Mouse (Mus musculus): ENCODE data around the gene Dbndd2. TPM values are rescaled to one million over a fixed set of nuclear protein-coding genes. Genes with fewer than 3 reads are reported as not detected.
A peak's percentile ranks its signal among the peaks of the same experiment; 100 is the strongest.

Gene Dbndd2
- total RNA-seq (2021) = 10 to 100 TPM; 22.8 to 24.5 TPM
- long read RNA-seq, experiment 1, transcript Dbndd2-202 (4 exons, 1,658 nt) = major isoform, 20 of 25 reads
- long read RNA-seq, experiment 1, partial matches to known transcripts = 0 of 25 reads
- long read RNA-seq, experiment 1, other reads (novel, unspliced or antisense) = 2 of 25 reads
- long read RNA-seq, experiment 2, transcript Dbndd2-202 (4 exons, 1,658 nt) = major isoform, 20 of 22 reads
- long read RNA-seq, experiment 2, partial matches to known transcripts = 0 of 22 reads
- long read RNA-seq, experiment 2, other reads (novel, unspliced or antisense) = 0 of 22 reads

GRCm38 (mm10) chr2:164485681-164486257 is at the start of gene Dbndd2:
TSS of gene Dbndd2 (plus strand) at chr2:164486106.
- DNase-seq (ENCODE audit: low spot score) = peak; percentile 31

DNA sequence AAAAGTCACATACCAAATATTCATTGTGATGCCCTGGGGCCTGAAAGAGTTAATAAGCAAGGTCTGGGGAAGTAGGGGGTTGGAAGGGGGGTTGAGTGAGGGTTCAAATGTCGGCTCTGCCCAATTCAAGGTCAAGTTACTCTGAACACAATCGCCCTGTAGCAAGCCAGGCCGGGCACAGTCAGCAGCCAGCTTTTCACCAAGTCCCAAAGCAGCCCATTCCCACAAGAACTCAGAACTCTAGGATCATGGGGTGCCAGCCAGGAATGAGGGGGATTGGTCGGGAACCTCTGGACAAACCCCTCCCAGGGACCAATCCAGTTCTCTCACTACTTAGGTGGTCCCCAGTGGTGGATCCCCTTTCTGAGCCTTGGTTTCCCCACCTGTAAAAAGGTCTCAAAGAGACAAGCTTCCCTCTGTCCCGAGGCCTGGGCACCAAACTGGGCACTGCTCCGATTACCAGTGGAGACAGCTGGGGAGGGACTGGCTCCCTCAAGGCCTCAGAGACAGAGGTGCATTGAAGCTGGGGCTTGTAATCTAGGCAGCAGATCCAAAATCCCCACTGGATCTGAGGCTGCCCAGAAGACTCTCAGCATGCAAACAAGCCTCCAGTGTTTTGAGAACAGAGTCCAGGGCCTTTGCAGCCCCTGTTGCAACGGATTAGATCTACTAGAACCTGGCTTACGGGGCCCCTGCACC is 49.5 kb upstream of the Dbndd2 start:
- no peak for DNase-seq (ENCODE audit: low spot score)

GRCm38 (mm10) chr2:164436961-164437360 is 48.9 kb upstream of the Dbndd2 start:
- peak; percentile 85 for DNase-seq (ENCODE audit: low spot score)

DNA sequence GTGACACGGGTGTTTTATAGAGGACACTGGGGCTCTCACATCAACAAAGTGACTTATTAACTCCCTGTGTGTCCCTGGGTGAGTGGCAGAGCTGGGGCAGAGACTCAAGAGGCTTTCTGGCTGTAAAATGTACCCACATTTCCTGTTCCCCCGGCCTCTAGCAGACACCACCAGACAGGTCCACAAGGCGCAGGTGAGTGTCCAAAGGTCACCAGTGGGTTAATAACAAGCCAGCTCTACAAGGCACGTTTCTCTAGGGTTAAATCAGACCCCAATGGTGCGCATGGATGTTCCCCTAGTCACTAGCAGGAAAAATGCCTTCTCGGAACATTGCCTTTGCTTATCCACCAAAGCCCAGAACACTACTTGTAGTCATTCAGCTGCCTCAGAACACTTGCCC is 48.2 kb upstream of the Dbndd2 start:
- no peak for DNase-seq (ENCODE audit: low spot score)

- no peak for DNase-seq (ENCODE audit: low spot score)
These were observed 47.6 kb upstream of the Dbndd2 start for GRCm38 (mm10) chr2:164438257-164438656.

GRCm38 (mm10) chr2:164439001-164439421 is 46.9 kb upstream of the Dbndd2 start:
- DNase-seq (ENCODE audit: low spot score) = peak; percentile 63

GRCm38 (mm10) chr2:164440314-164440713 is 45.6 kb upstream of the Dbndd2 start:
- no peak for DNase-seq (ENCODE audit: low spot score)

GRCm38 (mm10) chr2:164441155-164441554 is 44.8 kb upstream of the Dbndd2 start:
- DNase-seq (ENCODE audit: low spot score) = peak; percentile 45

DNA sequence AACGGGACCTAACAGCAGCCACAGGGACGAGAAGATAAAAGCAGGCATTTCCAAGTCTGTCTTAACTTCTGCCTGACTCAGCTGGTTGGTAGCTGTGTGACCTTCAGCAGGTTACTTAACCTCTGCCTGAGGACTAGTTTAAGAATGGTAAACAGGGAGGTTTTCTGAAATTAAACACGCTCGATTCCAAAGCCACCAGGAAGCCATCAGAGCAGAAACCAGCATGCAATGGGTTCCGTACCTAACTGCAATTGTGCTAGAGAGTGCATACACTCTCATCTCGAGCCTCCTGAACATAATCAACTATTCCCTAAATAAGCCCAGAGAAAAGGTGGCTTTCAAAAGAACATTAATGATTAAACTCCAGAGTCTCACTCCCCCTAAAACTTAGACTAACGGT is 44.2 kb upstream of the Dbndd2 start:
- DNase-seq (ENCODE audit: low spot score) = no peak

DNA sequence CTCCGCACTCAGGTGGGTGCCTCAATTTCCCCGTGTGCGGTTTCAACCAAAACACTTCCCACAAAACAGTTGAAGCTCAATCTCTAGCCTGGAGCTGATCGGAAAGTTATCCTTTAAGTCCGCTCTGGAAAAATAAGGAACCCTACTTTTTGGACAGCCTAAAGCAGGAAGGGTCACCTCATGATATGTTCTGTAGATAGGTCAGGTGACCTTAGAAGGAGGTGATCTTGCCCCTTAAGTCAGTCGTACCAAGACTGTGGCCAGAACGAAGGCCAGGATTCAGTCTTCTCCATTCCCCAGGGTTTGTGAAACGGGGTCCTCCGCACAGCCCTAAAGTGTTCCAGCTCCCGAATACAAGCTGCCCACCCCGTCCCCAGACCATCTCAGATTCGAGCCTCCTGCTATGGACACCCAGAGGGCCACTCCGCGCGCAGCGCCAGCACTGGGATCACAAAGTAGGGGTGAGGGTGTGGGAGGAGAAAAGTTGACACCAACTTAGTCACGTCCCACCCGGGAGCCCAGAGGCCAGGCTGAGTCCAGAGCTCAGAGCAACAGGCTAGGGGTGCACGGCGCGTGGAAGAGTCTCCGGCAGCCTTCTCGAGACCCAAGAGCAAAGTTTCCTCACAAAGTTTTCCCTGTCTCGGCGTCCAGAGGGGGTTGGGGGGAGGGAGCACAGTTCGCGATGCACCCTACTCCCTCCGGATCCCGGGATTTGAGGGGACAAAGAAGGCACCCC is 43.4 kb upstream of the Dbndd2 start:
- peak; percentile 69 for DNase-seq (ENCODE audit: low spot score)

DNA sequence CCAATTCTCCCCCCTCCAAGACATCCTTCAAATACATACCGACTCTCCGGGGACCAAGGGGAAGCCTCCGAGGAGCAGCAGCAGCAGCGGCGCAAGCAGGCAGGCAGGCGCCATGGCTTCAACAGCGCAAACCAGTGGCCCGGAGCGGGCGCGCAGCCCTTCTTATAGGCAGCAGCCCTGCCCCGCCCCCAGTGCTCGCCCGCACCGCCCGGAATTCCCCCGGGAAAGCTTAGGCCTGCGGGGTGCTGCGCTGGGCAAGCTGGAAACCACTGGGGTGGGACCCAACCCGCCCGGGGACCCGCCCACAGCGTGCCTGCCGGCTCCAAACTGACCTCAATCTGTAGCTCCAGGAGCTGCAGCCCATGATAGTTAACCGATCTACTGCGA is 42.9 kb upstream of the Dbndd2 start:
- DNase-seq (ENCODE audit: low spot score) = peak; percentile 87

DNA sequence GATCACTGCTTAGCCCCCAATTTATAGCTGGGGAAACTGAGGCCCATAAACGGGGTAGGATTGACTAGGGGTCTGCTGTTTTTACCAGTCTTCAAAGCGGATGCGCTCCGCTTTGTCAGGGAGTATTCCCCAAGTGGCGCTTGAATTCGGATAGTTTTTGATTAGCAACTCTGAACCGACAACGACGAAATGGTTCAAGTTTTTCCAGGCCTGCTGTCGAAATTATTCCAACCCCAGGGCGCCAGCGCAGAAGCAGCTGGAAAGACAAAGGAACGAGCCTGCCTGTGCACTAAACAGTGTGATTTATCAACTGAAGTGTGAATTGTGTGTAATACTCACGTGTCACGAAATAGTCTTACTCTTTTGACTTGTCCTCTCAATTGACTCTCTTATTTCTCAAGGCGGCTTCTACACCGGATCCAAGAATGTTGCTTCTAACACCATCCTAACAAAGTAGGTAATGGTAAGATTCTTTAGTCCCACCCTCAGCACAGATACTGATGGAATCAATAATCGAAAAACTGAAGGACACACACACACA is 42.4 kb upstream of the Dbndd2 start, which contains the start of gene Sdc4:
TSS of gene Sdc4 (minus strand) at position 428 of the 541 bp plus-strand sequence.
- DNase-seq (ENCODE audit: low spot score) = peak; percentile 48

- no peak for DNase-seq (ENCODE audit: low spot score)
These were observed 41.2 kb upstream of the Dbndd2 start for GRCm38 (mm10) chr2:164444701-164445100.

GRCm38 (mm10) chr2:164445399-164446085 is 40.4 kb upstream of the Dbndd2 start:
- DNase-seq (ENCODE audit: low spot score) = no peak

DNA sequence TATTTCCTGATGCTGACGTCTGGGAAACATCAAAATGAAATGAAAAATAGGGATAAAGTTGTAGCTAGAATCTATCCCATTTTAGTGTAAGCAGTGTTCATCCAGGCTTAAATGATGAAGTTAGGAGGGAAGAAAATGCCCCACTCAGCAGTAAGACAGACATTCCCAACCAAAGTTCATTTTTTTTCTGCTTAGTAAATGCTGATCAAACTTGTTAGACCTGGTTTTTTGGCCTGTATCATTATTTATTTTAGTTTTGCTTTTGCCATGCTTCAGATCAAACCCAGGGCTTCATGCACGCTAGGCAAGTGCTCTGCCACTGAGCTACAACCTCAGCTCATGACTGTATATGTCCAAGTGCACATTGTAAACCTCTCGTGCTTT is 39.8 kb upstream of the Dbndd2 start:
- DNase-seq (ENCODE audit: low spot score) = no peak

DNA sequence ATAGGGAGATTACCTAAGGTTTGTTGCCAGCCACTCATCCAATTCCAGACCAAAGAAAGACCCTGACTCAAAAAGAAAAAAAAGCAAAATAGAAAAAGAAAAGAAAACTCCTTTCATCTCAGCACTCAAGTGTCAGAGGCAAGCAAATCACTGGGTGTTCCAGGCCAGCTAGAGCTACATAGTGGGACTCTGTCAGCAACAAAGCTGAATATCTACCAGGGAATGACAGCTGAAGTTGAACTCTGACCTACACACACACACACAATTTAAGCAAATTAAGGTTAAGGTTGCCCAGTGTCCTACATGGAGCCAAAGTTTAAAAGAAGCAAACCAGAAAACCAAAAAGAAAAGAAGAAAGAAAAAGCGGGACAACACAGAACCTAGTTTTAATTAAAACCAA is 37.8 kb upstream of the Dbndd2 start:
- DNase-seq (ENCODE audit: low spot score) = no peak

- no peak for DNase-seq (ENCODE audit: low spot score)
These were observed 37.0 kb upstream of the Dbndd2 start for GRCm38 (mm10) chr2:164448921-164449320.

DNA sequence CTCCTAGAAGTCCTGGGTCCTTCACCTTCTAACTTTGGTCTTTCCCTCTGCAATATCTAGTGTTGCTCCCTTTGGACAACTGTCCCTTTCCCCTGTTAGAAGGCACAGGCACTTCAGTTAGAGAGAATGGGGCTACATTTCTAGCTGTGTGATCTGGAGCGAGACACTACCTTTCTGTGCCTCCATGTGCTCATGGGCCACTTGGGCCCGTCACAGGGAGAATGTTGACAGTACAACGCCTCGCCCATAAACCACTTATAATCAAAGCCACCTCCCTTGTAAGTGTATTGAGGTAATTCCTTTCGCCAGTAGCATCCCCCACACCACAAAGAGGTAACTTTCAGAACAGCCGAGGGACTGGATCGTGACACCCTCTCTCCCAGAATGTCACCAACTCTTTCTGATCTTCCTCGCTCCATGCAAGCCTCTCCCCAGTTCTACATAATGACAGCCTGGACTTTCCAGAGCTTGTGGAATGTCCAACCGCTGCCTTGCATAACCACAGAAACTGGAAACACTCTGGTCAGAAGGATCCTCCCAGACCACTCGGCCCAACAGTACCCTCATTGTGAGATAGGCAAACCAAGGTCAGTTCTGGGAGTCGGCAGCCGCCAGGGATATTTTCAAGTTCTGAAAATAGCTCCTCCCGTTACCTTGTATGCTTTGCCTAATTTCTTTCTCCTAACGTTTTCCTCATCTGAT is 36.4 kb upstream of the Dbndd2 start:
- DNase-seq (ENCODE audit: low spot score) = no peak

DNA sequence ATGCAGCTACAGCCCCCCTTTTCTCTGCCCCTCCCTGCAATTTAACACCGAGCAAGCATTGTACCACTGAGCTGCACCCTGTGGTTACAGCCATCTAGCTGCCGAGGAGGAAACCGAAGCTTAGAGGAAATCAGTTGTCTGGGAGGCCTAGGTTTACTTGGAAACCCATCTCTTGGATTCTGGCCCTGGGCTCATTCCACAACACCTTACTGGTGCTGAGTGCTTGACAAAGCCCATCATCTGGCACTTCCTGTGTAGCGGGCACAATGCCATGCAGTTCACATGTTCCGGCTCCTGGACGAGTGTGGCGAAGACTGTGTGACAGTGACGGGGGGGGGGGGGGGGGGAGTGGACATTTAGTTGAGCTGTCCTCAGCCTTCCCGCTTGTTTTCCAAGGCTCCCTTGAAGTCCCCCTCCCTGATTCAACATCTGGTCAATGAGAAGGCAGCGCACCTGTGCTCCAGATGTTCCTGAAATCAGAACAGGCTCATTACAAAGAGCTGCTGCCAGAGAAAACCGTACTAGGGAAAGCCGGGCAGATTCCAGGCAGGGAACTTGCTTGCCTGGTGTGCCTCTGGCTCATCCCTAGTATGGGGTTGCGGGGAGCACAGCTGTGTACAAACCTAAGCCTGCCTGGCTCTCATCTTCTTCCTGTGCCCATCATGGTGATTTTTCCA is 33.8 kb upstream of the Dbndd2 start:
- no peak for DNase-seq (ENCODE audit: low spot score)
